Mouse (Mus musculus) neutrophil, adult 65 days (primary cell): ENCODE results near the gene Mageb5. TPM values are rescaled to one million over a fixed set of nuclear protein-coding genes. Genes with fewer than 3 reads are reported as not detected.

Source experiments
- total RNA-seq: library from RNA; stranded (reverse); gene quantifications from 2 replicates; pipeline ENCODE4 v1.2.4, GENCODE M21; 2023

Gene Mageb5
- total RNA-seq = not detected in 2 replicates

DNA sequence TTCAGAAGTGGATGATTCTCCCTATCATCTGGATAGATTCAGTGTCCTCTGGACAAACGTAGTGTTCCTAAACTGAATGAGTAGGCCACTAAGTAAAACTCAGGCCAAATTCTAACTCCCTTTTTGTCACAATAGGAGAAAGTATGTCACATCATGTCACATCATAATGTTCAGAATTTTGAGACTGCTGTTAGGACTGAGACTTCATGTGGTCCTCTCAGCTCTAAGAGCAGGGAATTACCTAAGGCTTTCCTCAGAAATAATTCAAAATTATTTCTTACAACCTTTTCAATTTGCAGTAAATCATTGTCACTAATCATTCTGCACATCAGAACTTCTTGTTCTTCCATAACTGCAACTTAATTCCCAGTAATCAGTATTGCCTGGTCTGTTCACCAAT is at the start of gene Mageb5:
Mageb5 (minus strand) TSS at position 101 of the 400 bp plus-strand sequence.

Other genes starting within 250 kb of the Mageb5 start
- gene 1700084M14Rik, start 207.1 kb downstream of the Mageb5 start, total RNA-seq = not detected in 2 replicates
- not detected in 2 replicates for gene Gm14781, start 150.8 kb downstream of the Mageb5 start, total RNA-seq
- gene Mageb1, start 233.3 kb upstream of the Mageb5 start, total RNA-seq = not detected in 2 replicates